Mouse (Mus musculus): ENCODE data around the gene Klc1. TPM values are rescaled to one million over a fixed set of nuclear protein-coding genes. Genes with fewer than 3 reads are reported as not detected.

Klc1 gene
- polyA plus RNA-seq, 1 experiment from 2014 or later: 504 TPM

- H3K4me1 ChIP-seq: 0 out of 2 replicates have a peak, but pooled peaks cover 3% of the 10 kb centered on the region
- no peak for ATAC-seq (ENCODE audit: low FRiP score, low read depth)
- WGBS: 95% methylated on average over 6 of the region's 6 CpGs
Measured at GRCm38 (mm10) chr12:111787015-111787414, 28.4 kb downstream of the Klc1 start.

GRCm38 (mm10) chr12:111790090-111790489 is 31.4 kb downstream of the Klc1 start:
- WGBS: 91% methylated on average over 5 of the region's 5 CpGs
- no peak overlapping the region for H3K9ac ChIP-seq
- H3K4me2 ChIP-seq (replicated peaks): no peak overlapping the region
- no peaks in the 10 kb centered on the region for H3K9me3 ChIP-seq
- 0 out of 2 replicates have a peak, but pooled peaks cover 3% of the 10 kb centered on the region for H3K4me1 ChIP-seq
- ATAC-seq (ENCODE audit: low FRiP score, low read depth): no peak
- H3K27ac ChIP-seq: no peak overlapping the region
- no peaks in the 10 kb centered on the region for H3K27me3 ChIP-seq (replicated peaks)
- peaks cover 96% of the 10 kb centered on the region for H3K36me3 ChIP-seq
- H3K4me3 ChIP-seq: no peak overlapping the region

More at GRCm38 (mm10) chr12:111787015-111787414, 28.4 kb downstream of the Klc1 start:
- Histone ChIP-seq H3K9ac (no peak overlapping the region), H3K27ac (no peak overlapping the region), H3K36me3 (peaks cover 96% of the 10 kb centered on the region), H3K27me3 (replicated peaks) (no peaks in the 10 kb centered on the region), H3K9me3 (no peaks in the 10 kb centered on the region), H3K4me3 (no peak overlapping the region), H3K4me2 (replicated peaks) (no peak overlapping the region)

- no peaks in the 10 kb centered on the region for H3K27me3 ChIP-seq (replicated peaks)
- no peak overlapping the region for H3K4me3 ChIP-seq
- no peak for ATAC-seq (ENCODE audit: low FRiP score, low read depth)
- no peak overlapping the region for H3K27ac ChIP-seq
- 97% methylated on average over 7 of the region's 7 CpGs for WGBS
- peaks cover 96% of the 10 kb centered on the region for H3K36me3 ChIP-seq
- H3K9me3 ChIP-seq: no peaks in the 10 kb centered on the region
- 0 out of 2 replicates have a peak, but pooled peaks cover 3% of the 10 kb centered on the region for H3K4me1 ChIP-seq
- H3K4me2 ChIP-seq (replicated peaks): no peak overlapping the region
- no peak overlapping the region for H3K9ac ChIP-seq
Measured at GRCm38 (mm10) chr12:111790631-111791030, 32.0 kb downstream of the Klc1 start.

GRCm38 (mm10) chr12:111791474-111792104 is 32.9 kb downstream of the Klc1 start:
- Histone ChIP-seq H3K27ac (no peak overlapping the region), H3K4me1 (0 out of 2 replicates have a peak, but pooled peaks cover 3% of the 10 kb centered on the region), H3K4me3 (no peak overlapping the region), H3K9ac (no peak overlapping the region), H3K27me3 (replicated peaks) (no peaks in the 10 kb centered on the region), H3K36me3 (peaks cover 96% of the 10 kb centered on the region), H3K4me2 (replicated peaks) (no peak overlapping the region), H3K9me3 (no peaks in the 10 kb centered on the region)
- ATAC-seq (ENCODE audit: low FRiP score, low read depth): no peak
- 85% methylated on average over 13 of the region's 13 CpGs for WGBS

DNA sequence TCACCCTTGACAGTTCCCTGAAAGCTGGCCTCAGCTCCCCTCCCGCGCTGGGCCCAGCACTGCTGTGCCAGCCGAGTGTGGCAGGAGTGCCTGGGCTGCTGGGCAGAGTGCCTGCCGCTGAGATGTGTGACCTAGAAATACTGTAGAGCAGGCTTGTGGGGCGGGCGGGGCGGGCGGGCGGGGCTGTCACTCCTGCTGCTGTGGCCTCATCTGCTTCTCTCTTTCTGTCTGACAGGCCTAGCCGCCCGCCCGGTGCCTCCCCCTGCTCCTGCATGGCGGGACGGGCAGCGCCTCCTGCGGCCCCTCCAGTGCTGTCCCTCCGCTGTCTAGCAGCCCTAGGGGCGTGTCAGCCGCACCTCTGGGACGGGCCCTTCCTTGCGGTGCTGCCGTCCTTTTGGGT is 35.5 kb downstream of the Klc1 start:
- no peak overlapping the region for H3K9ac ChIP-seq
- 83% methylated on average over 22 of the region's 22 CpGs for WGBS
- H3K4me2 ChIP-seq (replicated peaks): no peak overlapping the region
- H3K36me3 ChIP-seq: peaks cover 94% of the 10 kb centered on the region
- H3K4me1 ChIP-seq: 0 out of 2 replicates have a peak, but pooled peaks cover 3% of the 10 kb centered on the region
- H3K27me3 ChIP-seq (replicated peaks): no peaks in the 10 kb centered on the region
- no peaks in the 10 kb centered on the region for H3K9me3 ChIP-seq
- no peak overlapping the region for H3K4me3 ChIP-seq
- no peak for ATAC-seq (ENCODE audit: low FRiP score, low read depth)
- no peak overlapping the region for H3K27ac ChIP-seq

GRCm38 (mm10) chr12:111794526-111795179 is 36.0 kb downstream of the Klc1 start:
- Histone ChIP-seq H3K36me3 (peaks cover 92% of the 10 kb centered on the region), H3K9ac (no peak overlapping the region), H3K4me1 (0 out of 2 replicates have a peak, but pooled peaks cover 3% of the 10 kb centered on the region), H3K27me3 (replicated peaks) (no peaks in the 10 kb centered on the region), H3K4me3 (no peak overlapping the region), H3K4me2 (replicated peaks) (no peak overlapping the region), H3K27ac (no peak overlapping the region), H3K9me3 (no peaks in the 10 kb centered on the region)
- no peak for ATAC-seq (ENCODE audit: low FRiP score, low read depth)
- whole genome bisulfite sequencing: 95% methylated on average over 18 of the region's 18 CpGs

- 92% methylated on average over 28 of the region's 28 CpGs for WGBS
- Histone ChIP-seq H3K4me3 (no peak overlapping the region), H3K9me3 (no peaks in the 10 kb centered on the region), H3K9ac (no peak overlapping the region), H3K36me3 (peaks cover 91% of the 10 kb centered on the region), H3K4me1 (0 out of 2 replicates have a peak, but pooled peaks cover 3% of the 10 kb centered on the region), H3K27ac (no peak overlapping the region), H3K27me3 (replicated peaks) (no peaks in the 10 kb centered on the region), H3K4me2 (replicated peaks) (no peak overlapping the region)
- no peak for ATAC-seq (ENCODE audit: low FRiP score, low read depth)
Measured at GRCm38 (mm10) chr12:111795180-111795895, 36.7 kb downstream of the Klc1 start.

DNA sequence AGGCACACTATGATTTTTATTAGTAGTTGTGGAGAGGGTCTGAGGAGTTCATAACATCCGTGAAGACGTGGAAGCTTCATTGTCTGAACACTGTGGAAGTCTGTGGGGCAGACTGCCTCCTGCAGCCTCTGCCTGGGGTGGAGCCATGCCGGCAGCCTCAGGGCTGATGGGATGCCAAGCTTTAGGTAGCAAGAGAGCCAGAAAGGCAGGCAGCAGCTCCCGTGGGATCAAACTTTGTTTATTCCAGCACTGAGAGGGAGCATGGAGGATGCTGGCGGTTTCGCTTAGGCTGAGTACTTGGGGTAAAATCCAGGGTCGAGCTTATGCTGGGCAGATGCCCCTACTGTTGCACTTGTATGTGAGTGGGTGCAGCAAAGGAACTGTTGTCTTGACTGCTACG is 38.6 kb downstream of the Klc1 start:
- 93% methylated on average over 8 of the region's 8 CpGs for WGBS
- no peaks in the 10 kb centered on the region for H3K9me3 ChIP-seq
- H3K4me2 ChIP-seq (replicated peaks): no peak overlapping the region
- H3K4me3 ChIP-seq: no peak overlapping the region
- H3K4me1 ChIP-seq: no peaks in the 10 kb centered on the region
- H3K27me3 ChIP-seq (replicated peaks): no peaks in the 10 kb centered on the region
- no peak overlapping the region for H3K27ac ChIP-seq
- peaks cover 88% of the 10 kb centered on the region for H3K36me3 ChIP-seq
- no peak overlapping the region for H3K9ac ChIP-seq
- no peak for ATAC-seq (ENCODE audit: low FRiP score, low read depth)

DNA sequence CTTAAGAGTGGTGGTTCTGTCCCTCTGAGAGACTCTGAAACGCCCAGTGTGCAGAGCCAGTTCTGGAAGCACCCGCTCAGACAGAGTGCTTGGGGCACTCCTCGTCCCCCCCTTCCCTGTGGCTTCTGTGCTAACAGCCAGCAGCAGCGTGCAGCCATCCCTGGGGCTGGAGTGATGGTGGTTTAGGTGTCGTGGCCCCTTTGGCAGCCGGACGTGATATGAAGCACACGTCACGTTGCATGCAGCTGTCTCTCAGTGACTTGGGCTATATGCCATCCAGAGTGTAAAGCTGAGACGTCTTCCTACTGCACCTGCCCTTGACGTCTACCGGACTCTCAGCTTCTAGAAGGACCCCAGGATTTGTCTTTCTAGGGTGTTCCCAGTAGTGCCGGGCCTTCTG is 39.8 kb downstream of the Klc1 start:
- 94% methylated on average over 13 of the region's 13 CpGs for WGBS

DNA sequence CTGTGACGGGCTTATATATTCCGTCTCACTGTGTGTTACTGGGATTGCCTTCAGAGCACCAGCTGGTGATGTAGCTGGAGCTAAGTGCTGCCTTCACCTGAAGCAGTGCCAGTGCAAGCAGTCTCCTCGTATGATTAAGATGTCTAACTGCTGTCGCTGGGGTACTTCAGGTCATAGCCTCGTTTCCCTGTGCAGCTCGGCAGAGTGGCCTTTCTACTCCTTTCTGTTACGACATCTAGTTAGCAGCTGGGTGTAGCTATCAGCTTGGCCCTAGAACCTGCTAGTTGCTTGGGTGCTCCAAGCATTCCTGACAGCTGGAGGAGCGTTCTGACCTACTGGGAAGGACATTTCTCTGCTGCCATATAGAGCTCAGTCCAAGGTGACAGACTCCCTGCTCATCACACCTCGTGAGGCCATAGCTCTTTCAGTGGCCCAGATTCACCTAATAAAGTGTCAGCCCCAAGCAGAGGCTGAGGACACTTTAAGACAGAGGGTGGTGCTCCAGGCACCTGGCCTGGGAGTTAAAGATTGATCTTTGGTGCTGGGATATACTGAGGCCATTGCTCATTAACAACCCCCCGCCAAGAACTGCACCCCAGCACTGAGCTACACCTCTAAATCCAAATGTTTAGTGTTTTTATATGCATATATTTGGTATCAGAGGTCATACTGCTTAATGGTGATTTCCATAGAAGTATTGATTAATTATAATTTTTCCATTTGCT is 42.0 kb downstream of the Klc1 start:
- H3K9ac ChIP-seq: no peak overlapping the region
- no peak for ATAC-seq (ENCODE audit: low FRiP score, low read depth)
- H3K27me3 ChIP-seq (replicated peaks): no peaks in the 10 kb centered on the region
- no peak overlapping the region for H3K4me2 ChIP-seq (replicated peaks)
- WGBS: 86% methylated on average over 10 of the region's 10 CpGs
- H3K9me3 ChIP-seq: no peaks in the 10 kb centered on the region
- no peaks in the 10 kb centered on the region for H3K4me1 ChIP-seq
- no peak overlapping the region for H3K4me3 ChIP-seq
- H3K36me3 ChIP-seq: peaks cover 88% of the 10 kb centered on the region
- no peak overlapping the region for H3K27ac ChIP-seq

More for the DNA sequence above, 39.8 kb downstream of the Klc1 start:
- Histone ChIP-seq H3K27ac (no peak overlapping the region), H3K4me3 (no peak overlapping the region), H3K36me3 (peaks cover 88% of the 10 kb centered on the region), H3K27me3 (replicated peaks) (no peaks in the 10 kb centered on the region), H3K9ac (no peak overlapping the region), H3K9me3 (no peaks in the 10 kb centered on the region), H3K4me1 (no peaks in the 10 kb centered on the region), H3K4me2 (replicated peaks) (no peak overlapping the region)
- ATAC-seq (ENCODE audit: low FRiP score, low read depth): no peak

GRCm38 (mm10) chr12:111803538-111803937 is 44.9 kb downstream of the Klc1 start:
- H3K4me2 ChIP-seq (replicated peaks): no peak overlapping the region
- H3K36me3 ChIP-seq: peaks cover 90% of the 10 kb centered on the region
- H3K27me3 ChIP-seq (replicated peaks): no peaks in the 10 kb centered on the region
- ATAC-seq (ENCODE audit: low FRiP score, low read depth): no peak
- H3K4me1 ChIP-seq: no peaks in the 10 kb centered on the region
- 93% methylated on average over 5 of the region's 5 CpGs for WGBS
- H3K9me3 ChIP-seq: no peaks in the 10 kb centered on the region
- no peak overlapping the region for H3K27ac ChIP-seq
- no peak overlapping the region for H3K9ac ChIP-seq
- no peak overlapping the region for H3K4me3 ChIP-seq

- Histone ChIP-seq H3K36me3 (peaks cover 47% of the 10 kb centered on the region), H3K4me3 (no peak overlapping the region), H3K9me3 (no peaks in the 10 kb centered on the region), H3K4me2 (replicated peaks) (no peak overlapping the region), H3K4me1 (peaks cover 24% of the 10 kb centered on the region), H3K9ac (no peak overlapping the region), H3K27ac (no peak overlapping the region), H3K27me3 (replicated peaks) (no peaks in the 10 kb centered on the region)
- ATAC-seq (ENCODE audit: low FRiP score, low read depth): no peak
- WGBS: 92% methylated on average over 6 of the region's 6 CpGs
Measured at GRCm38 (mm10) chr12:111808775-111809174, 50.1 kb downstream of the Klc1 start.
